Mouse (Mus musculus) midbrain, postnatal 0 days (tissue): ENCODE data around the gene Pnmal2. TPM values are rescaled to one million over a fixed set of nuclear protein-coding genes. Genes with fewer than 3 reads are reported as not detected.

Experiments
- ATAC-seq: fragments of 200-750 bp; cut with Nextera tagmentation; 2 replicates; pipeline ENCODE4 v1.8.0; 2017; ENCODE audit warnings: moderate number of reproducible peaks, mild to moderate bottlenecking, moderate TSS enrichment, moderate library complexity; ENCODE audit not compliant: low FRiP score
- DNase-seq: peaks from one replicate; pipeline ENCODE4 v3.0.0-alpha.2; 2015; ENCODE audit warnings: low spot score
- H3K27ac ChIP-seq: fragments of 300-500 bp; sonication (generic); 2 replicates; pipeline ENCODE4 v1.5.1; 2014; ENCODE audit warnings: low read depth, mild to moderate bottlenecking, low read length, mixed read lengths
- H3K27me3 ChIP-seq: fragments of 300-500 bp; sonication (generic); 2 replicates; pipeline ENCODE4 v1.6.1; 2014; ENCODE audit warnings: low read length, control low read depth, mixed read lengths; ENCODE audit not compliant: insufficient read depth
- H3K36me3 ChIP-seq: fragments of 300-500 bp; sonication (generic); 2 replicates; pipeline ENCODE4 v1.6.1; 2014; ENCODE audit warnings: low read length, control low read depth, mixed read lengths; ENCODE audit not compliant: insufficient read depth
- H3K4me1 ChIP-seq: fragments of 300-500 bp; sonication (generic); 2 replicates; pipeline ENCODE4 v1.6.1; 2014; ENCODE audit warnings: mild to moderate bottlenecking, control low read depth, antibody characterized with exemption, low read length, mixed read lengths; ENCODE audit not compliant: insufficient read depth
- H3K4me2 ChIP-seq: fragments of 300-500 bp; sonication (generic); 2 replicates; pipeline ENCODE4 v1.6.1; 2014; ENCODE audit warnings: low read depth, mild to moderate bottlenecking, low read length, mixed read lengths; ENCODE audit not compliant: poor library complexity, severe bottlenecking
- H3K4me3 ChIP-seq: fragments of 300-500 bp; sonication (generic); 2 replicates; pipeline ENCODE4 v1.5.1; 2014; ENCODE audit warnings: low read depth, mild to moderate bottlenecking, low read length, moderate library complexity
- H3K9ac ChIP-seq: fragments of 300-500 bp; sonication (generic); replicated peaks from 2 replicates; pipeline ENCODE4 v1.6.1; 2014; ENCODE audit warnings: mild to moderate bottlenecking, low read length, moderate library complexity, mixed read lengths; ENCODE audit not compliant: poor library complexity, severe bottlenecking
- H3K9me3 ChIP-seq: fragments of 300-500 bp; sonication (generic); 2 replicates; pipeline ENCODE4 v1.6.1; 2016; ENCODE audit warnings: low read length, control low read depth
- CTCF ChIP-seq: IDR thresholded peaks from 2 replicates; pipeline ENCODE4 v1.5.1; 2016; ENCODE audit warnings: antibody characterized with exemption, mild to moderate bottlenecking
- WGBS: fragments of 180-500 bp; shearing (Covaris S2); extraction: QIAGEN DNeasy Blood & Tissue Kit; methylation state at CpG from one replicate; pipeline ENCODE4 v1.1.7; 2014; 5-methylcytosine and 5-hydroxymethylcytosine counted together
- polyA plus RNA-seq: library from polyadenylated mRNA; unstranded; fragments of >200 nt; fragmentation: Nextera tagmentation; extraction: Ambion mirVana; gene quantifications from 2 replicates; pipeline ENCODE4 v1.2.1, GENCODE M21; 2015
- total RNA-seq: library from RNA; depleted of rRNA; stranded (reverse); fragments of >200 nt; gene quantifications from 2 replicates; pipeline ENCODE4 v1.2.3, GENCODE M21; 2014; rRNA removed

Pnmal2 gene
- total and polyA plus RNA-seq, 2 experiments from 2014 or later, result 155 to 187 TPM

- H3K27me3 ChIP-seq, result no peaks in the 10 kb centered on the region
Measured at GRCm38 (mm10) chr7:16994400-16994799, 49.9 kb downstream of the Pnmal2 start.

GRCm38 (mm10) chr7:16995345-16995744 is 50.9 kb downstream of the Pnmal2 start:
- Histone ChIP-seq H3K27ac (no peak overlapping the region), H3K9ac (0 out of 2 replicates have a peak overlapping the region, but pooled peaks have one; percentile 13), H3K4me1 (peaks cover 13% of the 10 kb centered on the region)

More at GRCm38 (mm10) chr7:16994400-16994799, 49.9 kb downstream of the Pnmal2 start:
- ATAC-seq, result no peak
- Histone ChIP-seq H3K9ac (peak overlapping the region; percentile 50), H3K27ac (peak overlapping the region; percentile 32; the same call in 1 of the 2 replicates), H3K4me3 (peak overlapping the region; percentile 30), H3K9me3 (no peaks in the 10 kb centered on the region), H3K36me3 (no peaks in the 10 kb centered on the region), H3K4me1 (peaks cover 16% of the 10 kb centered on the region), H3K4me2 (peak overlapping the region; percentile 44)
- DNase-seq, result no peak
- TF ChIP-seq CTCF, result no peak
- whole genome bisulfite sequencing, result 14% methylated on average over 20 of the region's 20 CpGs

More at GRCm38 (mm10) chr7:16995345-16995744, 50.9 kb downstream of the Pnmal2 start:
- H3K27me3 ChIP-seq, result no peaks in the 10 kb centered on the region
- H3K4me2 ChIP-seq, result peak overlapping the region; percentile 44
- ATAC-seq (no peak), DNase-seq (no peak)
- no peak overlapping the region for H3K4me3 ChIP-seq
- H3K9me3 ChIP-seq, result no peaks in the 10 kb centered on the region
- H3K36me3 ChIP-seq, result no peaks in the 10 kb centered on the region
- no peak for TF ChIP-seq CTCF
- 90% methylated on average over 4 of the region's 4 CpGs for WGBS

Other genes starting within 250 kb of the Pnmal2 start
- not detected in 2 replicates for gene Ceacam9, start 222.8 kb upstream of the Pnmal2 start, total RNA-seq
- 0.21 and 0.39 TPM in 2 replicates for gene Ceacam9, start 222.8 kb upstream of the Pnmal2 start, polyA plus RNA-seq
- 516 and 573 TPM in 2 replicates for gene Ap2s1, start 206.3 kb upstream of the Pnmal2 start, total RNA-seq
- 556 and 589 TPM in 2 replicates for gene Ap2s1, start 206.3 kb upstream of the Pnmal2 start, polyA plus RNA-seq
- gene Slc1a5, start 163.3 kb upstream of the Pnmal2 start, total RNA-seq, result 15.2 and 20.1 TPM in 2 replicates
- gene Slc1a5, start 163.3 kb upstream of the Pnmal2 start, polyA plus RNA-seq, result 8.9 and 9.2 TPM in 2 replicates
- gene Strn4, start 128.8 kb upstream of the Pnmal2 start, total RNA-seq, result 252 and 291 TPM in 2 replicates
- gene Strn4, start 128.8 kb upstream of the Pnmal2 start, polyA plus RNA-seq, result 156 and 165 TPM in 2 replicates
- gene Fkrp, start 128.0 kb upstream of the Pnmal2 start, total RNA-seq, result 81.4 and 85.9 TPM in 2 replicates
- 50.0 and 53.5 TPM in 2 replicates for gene Fkrp, start 128.0 kb upstream of the Pnmal2 start, polyA plus RNA-seq
- 3.2 and 4.9 TPM in 2 replicates for gene Prkd2, start 101.8 kb upstream of the Pnmal2 start, total RNA-seq
- 3.9 TPM in 2 replicates for gene Prkd2, start 101.8 kb upstream of the Pnmal2 start, polyA plus RNA-seq
- gene Dact3, start 69.4 kb upstream of the Pnmal2 start, total RNA-seq, result 86.0 and 107 TPM in 2 replicates
- 7.5 and 7.7 TPM in 2 replicates for gene Dact3, start 69.4 kb upstream of the Pnmal2 start, polyA plus RNA-seq
- gene Gng8, start 52.9 kb upstream of the Pnmal2 start, total RNA-seq, result 1.9 and 5.2 TPM in 2 replicates
- gene Gng8, start 52.9 kb upstream of the Pnmal2 start, polyA plus RNA-seq, result 12.3 and 15.9 TPM in 2 replicates
- 0.11 and 0.14 TPM in 2 replicates for gene Ptgir, start 38.2 kb upstream of the Pnmal2 start, total RNA-seq
- gene Ptgir, start 38.2 kb upstream of the Pnmal2 start, polyA plus RNA-seq, result 0.11 TPM in 1 of 2 replicates, not detected in the other
- gene Calm3, start 20.6 kb upstream of the Pnmal2 start, total RNA-seq, result 1,835 and 1,985 TPM in 2 replicates
- 467 and 471 TPM in 2 replicates for gene Calm3, start 20.6 kb upstream of the Pnmal2 start, polyA plus RNA-seq
- 41.2 and 54.0 TPM in 2 replicates for gene Pnmal1, start 15.0 kb downstream of the Pnmal2 start, total RNA-seq
- gene Pnmal1, start 15.0 kb downstream of the Pnmal2 start, polyA plus RNA-seq, result 64.8 and 65.2 TPM in 2 replicates
- 48.8 and 49.0 TPM in 2 replicates for gene Gm42372, start 38.4 kb downstream of the Pnmal2 start, total RNA-seq
- gene Gm42372, start 38.4 kb downstream of the Pnmal2 start, polyA plus RNA-seq, result 9.0 and 9.2 TPM in 2 replicates
- gene Ccdc8, start 48.0 kb downstream of the Pnmal2 start, total RNA-seq, result 5.5 and 5.8 TPM in 2 replicates
- 2.0 and 2.5 TPM in 2 replicates for gene Ccdc8, start 48.0 kb downstream of the Pnmal2 start, polyA plus RNA-seq
- 56.4 and 61.0 TPM in 2 replicates for gene Ppp5c, start 83.2 kb downstream of the Pnmal2 start, total RNA-seq
- 144 and 145 TPM in 2 replicates for gene Ppp5c, start 83.2 kb downstream of the Pnmal2 start, polyA plus RNA-seq
- 13.6 and 16.9 TPM in 2 replicates for gene Hif3a, start 117.7 kb downstream of the Pnmal2 start, total RNA-seq
- gene Hif3a, start 117.7 kb downstream of the Pnmal2 start, polyA plus RNA-seq, result 2.0 and 2.7 TPM in 2 replicates
- 3.9 and 5.1 TPM in 2 replicates for gene Psg16, start 129.4 kb downstream of the Pnmal2 start, total RNA-seq
- gene Psg16, start 129.4 kb downstream of the Pnmal2 start, polyA plus RNA-seq, result 6.8 and 7.6 TPM in 2 replicates
- gene Ceacam3, start 205.6 kb downstream of the Pnmal2 start, total RNA-seq, result 0.09 TPM in 1 of 2 replicates, not detected in the other
- gene Ceacam3, start 205.6 kb downstream of the Pnmal2 start, polyA plus RNA-seq, result 0.06 TPM in 1 of 2 replicates, not detected in the other